Mouse (Mus musculus) stomach, embryonic 14.5 days (tissue): ENCODE data around the gene Ddx23. TPM values are rescaled to one million over a fixed set of nuclear protein-coding genes. Genes with fewer than 3 reads are reported as not detected.

Source experiments
- ATAC-seq: fragments of 200-750 bp; cut with Nextera tagmentation; 2 replicates; pipeline ENCODE4 v1.8.0; 2017; ENCODE audit warnings: low read depth, moderate TSS enrichment; ENCODE audit not compliant: insufficient number of reproducible peaks, insufficient read depth, low FRiP score
- H3K27ac ChIP-seq: fragments of 300-500 bp; sonication (generic); 2 replicates; pipeline ENCODE4 v1.5.1; 2014; ENCODE audit warnings: mild to moderate bottlenecking, low read length, moderate library complexity, mixed read lengths
- H3K27me3 ChIP-seq: fragments of 300-500 bp; sonication (generic); 2 replicates; pipeline ENCODE4 v1.6.1; 2014; ENCODE audit warnings: low read length, control low read depth, mixed read lengths; ENCODE audit not compliant: control insufficient read depth, insufficient read depth
- H3K36me3 ChIP-seq: fragments of 300-500 bp; sonication (generic); 2 replicates; pipeline ENCODE4 v1.6.1; 2014; ENCODE audit warnings: mild to moderate bottlenecking, control low read depth, low read length, moderate library complexity, mixed read lengths; ENCODE audit not compliant: control insufficient read depth, insufficient read depth
- H3K4me1 ChIP-seq: fragments of 300-500 bp; sonication (generic); 2 replicates; pipeline ENCODE4 v1.6.1; 2014; ENCODE audit warnings: low read length, control low read depth, mixed read lengths; ENCODE audit not compliant: control insufficient read depth, insufficient read depth
- H3K4me2 ChIP-seq: fragments of 300-500 bp; sonication (generic); replicated peaks from 2 replicates; pipeline ENCODE4 v1.6.1; 2014; ENCODE audit warnings: low read depth, low read length, control low read depth
- H3K4me3 ChIP-seq: fragments of 300-500 bp; sonication (generic); 2 replicates; pipeline ENCODE4 v1.5.1; 2014; ENCODE audit warnings: low read depth, low read length, control low read depth
- H3K9ac ChIP-seq: fragments of 300-500 bp; sonication (generic); replicated peaks from 2 replicates; pipeline ENCODE4 v1.6.1; 2014; ENCODE audit warnings: low read depth, mild to moderate bottlenecking, control low read depth, low read length, moderate library complexity, mixed read lengths
- H3K9me3 ChIP-seq: fragments of 300-500 bp; sonication (generic); 2 replicates; pipeline ENCODE4 v1.6.1; 2016; ENCODE audit warnings: low read depth, low read length, control low read depth; ENCODE audit not compliant: control insufficient read depth
- WGBS: fragments of 180-500 bp; shearing (Covaris S2); extraction: QIAGEN DNeasy Blood & Tissue Kit; methylation state at CpG from one replicate; pipeline ENCODE4 v1.1.7; 2014; 5-methylcytosine and 5-hydroxymethylcytosine counted together
- polyA plus RNA-seq: library from polyadenylated mRNA; unstranded; fragments of >200 nt; fragmentation: Nextera tagmentation; extraction: Ambion mirVana; gene quantifications from 2 replicates; pipeline ENCODE4 v1.2.1, GENCODE M21; 2014

Gene Ddx23
- polyA plus RNA-seq, 1 experiment from 2014 or later = 30.3 TPM

- no peak overlapping the region for H3K4me3 ChIP-seq
- peaks cover 4% of the 10 kb centered on the region; the same call in 1 of the 2 replicates for H3K4me1 ChIP-seq
- WGBS = 77% methylated on average over 11 of the region's 11 CpGs
- no peak for ATAC-seq
- H3K27ac ChIP-seq = no peak overlapping the region
- no peak overlapping the region for H3K9ac ChIP-seq
- H3K36me3 ChIP-seq = peaks cover 4% of the 10 kb centered on the region; the same call in 1 of the 2 replicates
- H3K9me3 ChIP-seq = no peaks in the 10 kb centered on the region
- no peak overlapping the region for H3K4me2 ChIP-seq
- H3K27me3 ChIP-seq = no peaks in the 10 kb centered on the region
These were observed 1.6 kb upstream of the Ddx23 start for GRCm38 (mm10) chr15:98664042-98664907.

- Histone ChIP-seq H3K27me3 (no peaks in the 10 kb centered on the region), H3K4me1 (peaks cover 4% of the 10 kb centered on the region; the same call in 1 of the 2 replicates), H3K4me2 (peak overlapping the region; percentile 61), H3K9me3 (no peaks in the 10 kb centered on the region), H3K9ac (peak overlapping the region; percentile 84), H3K27ac (peak overlapping the region; percentile 93), H3K4me3 (peak overlapping the region; percentile 83), H3K36me3 (peaks cover 17% of the 10 kb centered on the region)
- ATAC-seq = no peak
- under 1% methylated on average over 14 of the region's 14 CpGs for WGBS
These were observed 512 bp downstream of the Ddx23 start for GRCm38 (mm10) chr15:98662198-98662566.

- H3K4me2 ChIP-seq = no peak overlapping the region
- H3K4me1 ChIP-seq = peaks cover 4% of the 10 kb centered on the region; the same call in 1 of the 2 replicates
- peaks cover 61% of the 10 kb centered on the region for H3K36me3 ChIP-seq
- H3K27me3 ChIP-seq = no peaks in the 10 kb centered on the region
- H3K27ac ChIP-seq = no peak overlapping the region
- no peaks in the 10 kb centered on the region for H3K9me3 ChIP-seq
- ATAC-seq = no peak
- 81% methylated on average over 15 of the region's 15 CpGs for WGBS
- H3K4me3 ChIP-seq = no peak overlapping the region
- H3K9ac ChIP-seq = no peak overlapping the region
These were observed 5.5 kb downstream of the Ddx23 start for GRCm38 (mm10) chr15:98656982-98657751.

GRCm38 (mm10) chr15:98652174-98652573, 10.5 kb downstream of the Ddx23 start:
- no peak for ATAC-seq
- H3K4me3 ChIP-seq = no peak overlapping the region
- H3K27ac ChIP-seq = no peak overlapping the region
- no peaks in the 10 kb centered on the region for H3K27me3 ChIP-seq
- 94% methylated on average over 8 of the region's 8 CpGs for WGBS
- H3K9me3 ChIP-seq = no peaks in the 10 kb centered on the region
- H3K9ac ChIP-seq = no peak overlapping the region
- no peaks in the 10 kb centered on the region for H3K4me1 ChIP-seq
- peaks cover 90% of the 10 kb centered on the region for H3K36me3 ChIP-seq
- no peak overlapping the region for H3K4me2 ChIP-seq

- WGBS = 92% methylated on average over 15 of the region's 15 CpGs
- no peak overlapping the region for H3K27ac ChIP-seq
- H3K27me3 ChIP-seq = no peaks in the 10 kb centered on the region
- H3K4me2 ChIP-seq = no peak overlapping the region
- no peaks in the 10 kb centered on the region for H3K4me1 ChIP-seq
- no peak for ATAC-seq
- H3K9me3 ChIP-seq = no peaks in the 10 kb centered on the region
- H3K9ac ChIP-seq = no peak overlapping the region
- peaks cover 90% of the 10 kb centered on the region for H3K36me3 ChIP-seq
- H3K4me3 ChIP-seq = no peak overlapping the region
These were observed 11.3 kb downstream of the Ddx23 start for GRCm38 (mm10) chr15:98651431-98651830.

- Histone ChIP-seq H3K4me1 (no peaks in the 10 kb centered on the region), H3K4me2 (no peak overlapping the region), H3K27ac (no peak overlapping the region), H3K4me3 (no peak overlapping the region), H3K36me3 (peaks cover 94% of the 10 kb centered on the region), H3K9ac (no peak overlapping the region), H3K27me3 (no peaks in the 10 kb centered on the region), H3K9me3 (no peaks in the 10 kb centered on the region)
- WGBS = 84% methylated on average over 3 of the region's 3 CpGs
- no peak for ATAC-seq
These were observed 14.6 kb downstream of the Ddx23 start for GRCm38 (mm10) chr15:98648071-98648470.

GRCm38 (mm10) chr15:98647308-98647707, 15.4 kb downstream of the Ddx23 start:
- Histone ChIP-seq H3K9me3 (no peaks in the 10 kb centered on the region), H3K27ac (no peak overlapping the region), H3K4me3 (no peak overlapping the region), H3K9ac (no peak overlapping the region), H3K27me3 (no peaks in the 10 kb centered on the region), H3K36me3 (peaks cover 94% of the 10 kb centered on the region), H3K4me2 (no peak overlapping the region), H3K4me1 (no peaks in the 10 kb centered on the region)
- ATAC-seq = no peak
- WGBS = 86% methylated on average over 10 of the region's 10 CpGs

- no peak overlapping the region for H3K4me3 ChIP-seq
- H3K27ac ChIP-seq = no peak overlapping the region
- 77% methylated on average over 8 of the region's 8 CpGs for WGBS
- no peaks in the 10 kb centered on the region for H3K4me1 ChIP-seq
- no peak overlapping the region for H3K4me2 ChIP-seq
- peaks cover 91% of the 10 kb centered on the region for H3K36me3 ChIP-seq
- no peaks in the 10 kb centered on the region for H3K27me3 ChIP-seq
- no peaks in the 10 kb centered on the region for H3K9me3 ChIP-seq
- no peak for ATAC-seq
- H3K9ac ChIP-seq = no peak overlapping the region
These were observed 16.0 kb downstream of the Ddx23 start for GRCm38 (mm10) chr15:98646737-98647136.
